Mouse (Mus musculus) kidney, adult 18-20 months (tissue): ENCODE measurements around the gene Rtl1.

Experiments
- DNase-seq: peaks from one replicate; pipeline ENCODE4 v3.0.0; 2021

The Rtl1 gene

DNA sequence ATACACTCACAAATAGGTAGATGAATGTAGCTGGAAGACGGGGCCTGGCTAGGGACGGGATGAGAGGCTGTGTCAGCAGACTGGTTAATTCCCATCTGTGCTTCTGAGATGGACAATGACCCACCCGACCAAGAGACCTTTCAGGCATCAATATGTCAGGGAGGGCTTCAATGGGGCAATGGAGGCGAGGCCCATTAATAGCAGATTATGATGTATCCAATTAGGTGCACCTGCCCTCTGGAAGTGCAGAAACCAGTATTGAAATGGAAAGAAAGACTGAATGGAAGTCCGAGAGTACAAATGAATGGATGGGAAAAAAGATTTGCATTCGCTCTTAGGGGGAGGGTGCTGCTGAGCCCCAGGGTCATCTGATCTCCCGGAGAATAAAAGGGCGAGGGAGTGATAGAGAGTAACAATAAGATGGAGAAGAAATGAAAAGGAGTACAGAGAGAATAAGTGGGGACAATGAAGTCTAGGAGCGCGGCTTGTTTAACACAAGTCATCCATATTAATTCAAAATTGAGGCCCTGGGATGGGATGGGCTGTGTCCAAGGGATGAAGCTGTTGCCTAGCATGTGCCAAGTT, 39.9 kb downstream of the Rtl1 start:
- no peak for DNase-seq

DNA sequence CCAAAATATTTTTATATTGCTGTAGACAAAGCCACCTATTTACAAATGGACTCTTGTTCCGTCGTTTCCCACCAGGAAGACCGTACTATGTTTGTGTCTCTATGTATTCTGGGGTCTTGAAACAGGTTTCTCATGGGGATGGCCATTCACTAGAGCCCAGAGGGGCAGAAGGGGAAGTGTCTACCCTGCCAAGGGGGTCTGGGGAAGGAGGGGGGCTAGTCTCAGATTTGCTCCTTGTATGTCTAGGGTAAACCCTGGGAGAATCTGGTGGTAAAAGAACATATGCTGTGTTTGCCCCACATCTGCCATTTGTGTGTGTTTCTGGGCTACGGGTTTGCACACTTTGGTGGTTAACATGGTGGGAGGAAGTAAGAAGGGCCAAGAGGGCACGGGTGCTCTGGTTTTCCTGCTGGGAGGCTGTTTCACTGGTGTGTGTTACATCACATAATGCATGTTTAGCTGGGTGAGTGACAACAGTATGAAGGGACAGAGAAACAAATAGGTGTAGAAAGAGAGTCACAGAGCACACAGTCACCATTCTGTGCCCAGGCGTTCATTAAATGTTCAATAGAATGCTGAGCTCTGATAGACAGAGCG, 41.1 kb downstream of the Rtl1 start:
- no peak for DNase-seq

DNA sequence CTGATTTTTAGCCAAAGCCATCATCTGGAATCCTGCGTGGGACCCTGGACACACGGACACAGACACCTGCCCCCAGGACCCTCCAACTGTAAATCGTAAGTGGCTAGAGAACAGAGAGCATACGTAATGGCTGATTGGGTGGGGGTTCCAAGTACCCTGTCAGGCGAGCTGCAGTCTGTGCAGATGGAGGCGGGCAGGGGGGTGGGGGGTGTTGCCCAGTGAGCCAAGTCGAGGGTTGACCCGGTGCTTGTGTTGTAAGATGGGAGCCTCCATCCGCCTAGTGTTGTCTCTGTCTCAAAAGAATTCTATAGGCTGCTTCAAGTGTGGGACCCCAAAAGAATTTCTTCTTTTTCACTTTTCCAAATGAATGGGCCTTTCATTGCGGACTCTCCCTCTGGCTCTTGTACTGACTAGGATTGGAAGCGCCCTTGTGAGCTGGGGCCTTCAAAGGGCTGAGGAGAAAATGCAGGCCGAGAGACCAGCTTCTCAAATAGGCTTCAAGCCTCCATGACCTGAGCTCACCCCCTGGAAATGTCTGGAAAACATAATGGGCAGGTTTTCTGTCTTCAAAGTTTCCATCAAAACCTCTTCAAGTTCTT, 41.8 kb downstream of the Rtl1 start:
- DNase-seq, result no peak

DNA sequence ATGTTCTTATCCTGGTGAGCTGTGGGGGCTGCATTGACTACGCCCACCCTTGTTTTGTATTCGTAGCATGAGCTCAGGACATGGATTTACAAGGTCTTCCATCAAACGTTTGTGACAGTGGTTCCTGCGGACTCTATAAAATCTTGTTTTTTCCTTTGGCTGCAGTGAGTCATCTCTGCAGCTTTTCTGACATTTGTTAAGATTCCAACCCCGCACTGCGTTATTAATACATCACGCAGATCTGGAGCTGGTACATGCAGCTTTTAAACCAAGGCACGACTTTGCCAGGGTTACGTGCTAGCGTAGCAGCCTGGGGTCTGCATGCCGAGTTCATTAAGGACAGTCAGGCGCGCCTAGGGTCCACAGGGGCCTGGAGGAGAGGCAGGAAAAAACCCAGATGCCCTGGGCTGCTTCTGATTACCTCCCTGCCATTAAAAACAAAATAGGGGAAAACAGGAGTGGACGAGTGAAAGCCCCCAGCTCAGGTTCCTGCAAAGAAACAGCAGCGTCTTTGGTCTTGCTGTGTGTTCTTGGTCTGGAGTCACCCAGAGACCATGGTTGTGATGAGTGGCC, 44.2 kb downstream of the Rtl1 start:
- no peak for DNase-seq

DNA sequence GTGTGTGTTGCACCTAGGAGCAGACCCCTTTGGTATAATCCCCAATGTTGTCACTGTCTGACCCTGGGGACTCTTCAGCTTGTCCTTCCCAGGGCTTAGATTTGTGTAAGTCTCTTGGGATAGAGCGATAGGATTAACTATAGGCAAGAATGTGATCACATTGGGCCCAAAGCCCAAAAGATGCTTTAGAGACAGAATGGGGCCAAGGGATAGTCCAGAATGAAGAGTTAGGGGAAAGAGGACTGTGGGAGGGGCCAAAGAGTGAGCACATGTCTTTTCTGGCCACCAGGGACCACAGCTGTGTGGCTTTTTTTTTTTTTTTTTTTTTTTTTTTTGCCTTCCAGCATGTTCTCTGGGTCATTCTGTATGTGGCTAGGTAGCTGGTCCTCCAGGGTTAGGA, 46.6 kb downstream of the Rtl1 start:
- no peak for DNase-seq

DNA sequence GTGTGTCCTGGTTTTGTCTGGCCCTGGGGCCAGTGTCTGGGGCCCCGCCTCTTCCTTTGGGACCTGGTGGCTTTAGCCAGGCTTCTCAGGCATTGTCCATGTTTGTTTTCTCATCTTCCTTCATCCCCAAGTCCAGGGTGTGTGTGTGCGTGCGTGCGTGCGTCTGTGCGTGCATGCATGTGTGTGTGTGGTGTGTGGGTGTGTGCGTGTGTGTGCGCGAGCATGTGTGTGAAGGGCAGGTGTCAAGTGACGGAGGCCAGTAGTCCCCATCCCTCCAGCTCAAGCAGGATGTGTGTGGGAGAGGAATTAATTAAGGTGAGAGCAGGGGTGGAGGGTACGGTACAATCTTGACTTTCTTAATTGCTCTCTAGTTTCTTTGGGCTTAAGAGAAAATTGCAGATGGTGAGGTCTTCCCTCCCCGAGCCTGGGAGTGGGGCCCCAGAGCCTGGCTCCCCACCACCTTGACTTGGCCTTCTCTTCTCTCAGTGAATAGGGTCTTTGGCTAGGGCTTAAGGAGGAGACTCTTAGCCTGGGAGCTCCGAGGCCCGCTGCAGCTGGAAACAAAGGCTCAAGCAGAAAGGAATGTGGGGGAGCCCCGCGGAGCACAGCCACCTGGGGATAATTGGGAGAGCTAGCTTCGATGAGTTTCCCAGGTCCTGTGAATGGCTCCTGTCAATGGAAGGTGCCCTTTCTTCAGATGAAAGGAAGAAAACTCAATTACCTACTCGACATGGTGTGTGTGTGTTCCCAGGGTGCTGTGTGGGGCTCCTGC, 47.2 kb downstream of the Rtl1 start:
- no peak for DNase-seq

DNA sequence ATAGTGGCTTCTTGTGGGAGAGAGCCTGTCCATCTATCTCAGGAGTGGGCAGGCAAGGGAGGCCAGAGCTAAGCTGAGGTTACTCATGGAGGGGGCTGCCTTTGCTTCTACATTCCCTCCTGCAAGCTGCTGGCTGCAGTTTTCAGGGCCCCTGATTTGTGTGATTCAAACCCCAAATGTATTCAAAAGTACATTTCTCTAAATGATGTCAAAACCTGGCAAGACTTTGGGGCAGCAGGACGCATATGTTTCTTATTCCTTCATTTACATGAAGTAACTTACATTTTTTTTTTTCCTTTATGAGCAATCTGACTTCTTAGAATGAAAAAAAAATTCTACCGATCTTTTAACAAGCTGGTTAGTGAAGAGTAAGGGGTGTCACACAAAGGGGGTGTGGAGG, 48.4 kb downstream of the Rtl1 start:
- DNase-seq, result no peak

DNA sequence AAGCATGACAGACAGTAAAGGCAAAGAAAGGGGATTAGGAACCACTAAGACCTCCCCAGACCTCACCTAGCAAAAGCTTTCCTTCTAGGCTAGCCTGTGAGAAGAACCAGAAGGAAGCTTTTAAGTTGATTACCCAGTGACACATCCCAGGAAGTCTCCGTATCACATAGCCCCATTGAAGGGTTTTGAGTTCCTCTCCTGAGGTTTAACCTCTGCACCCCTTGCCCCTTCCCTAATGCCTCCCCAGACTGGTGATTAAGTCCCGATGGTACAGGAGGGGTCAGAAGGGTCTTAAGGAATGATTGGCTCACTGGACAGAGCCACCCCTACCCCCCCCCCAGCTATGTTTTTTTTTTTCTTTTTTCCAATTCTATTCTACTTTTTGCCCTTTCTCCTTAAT, 53.0 kb downstream of the Rtl1 start:
- DNase-seq, result no peak

DNA sequence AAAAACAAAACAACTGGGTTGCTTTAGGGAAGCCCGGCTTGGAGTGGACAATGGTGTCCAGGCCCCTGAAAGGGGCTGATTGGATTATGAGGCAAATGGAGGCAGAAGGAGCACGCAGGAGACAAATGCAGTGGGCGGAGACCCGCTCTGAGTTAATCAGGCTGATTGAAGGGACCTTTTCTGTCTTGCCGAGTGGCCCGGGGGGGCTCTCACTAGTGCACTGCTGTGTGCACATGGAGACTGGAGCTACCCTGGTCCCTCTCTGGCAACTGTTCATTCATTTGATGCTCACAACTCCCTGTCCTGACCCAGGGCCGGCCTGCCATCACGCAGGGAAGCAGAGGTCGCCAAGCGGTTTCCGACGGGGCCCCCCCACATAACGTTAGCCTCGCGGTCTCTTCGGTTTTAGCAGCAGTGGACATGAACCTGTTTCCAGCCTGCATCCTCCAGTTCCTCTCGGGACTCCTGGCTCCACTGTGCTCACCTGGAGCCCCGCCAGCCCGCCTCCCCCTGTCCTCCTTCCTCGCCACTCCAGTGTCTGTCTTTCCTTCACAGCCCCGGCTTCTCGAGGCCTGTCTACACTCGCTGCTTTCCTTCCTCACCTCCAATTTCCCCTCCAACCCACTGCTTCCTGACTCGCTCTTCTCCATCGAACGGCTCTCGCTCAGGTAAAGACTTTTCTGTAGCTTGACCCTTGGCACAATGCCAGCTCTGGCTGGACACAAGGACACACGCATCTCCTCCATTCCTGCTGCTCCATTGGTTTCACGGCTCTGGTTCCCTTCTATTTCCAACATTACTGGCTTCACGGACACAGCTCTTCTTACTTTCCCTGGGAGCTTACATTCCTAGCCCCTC, 54.0 kb downstream of the Rtl1 start:
- DNase-seq, result no peak

DNA sequence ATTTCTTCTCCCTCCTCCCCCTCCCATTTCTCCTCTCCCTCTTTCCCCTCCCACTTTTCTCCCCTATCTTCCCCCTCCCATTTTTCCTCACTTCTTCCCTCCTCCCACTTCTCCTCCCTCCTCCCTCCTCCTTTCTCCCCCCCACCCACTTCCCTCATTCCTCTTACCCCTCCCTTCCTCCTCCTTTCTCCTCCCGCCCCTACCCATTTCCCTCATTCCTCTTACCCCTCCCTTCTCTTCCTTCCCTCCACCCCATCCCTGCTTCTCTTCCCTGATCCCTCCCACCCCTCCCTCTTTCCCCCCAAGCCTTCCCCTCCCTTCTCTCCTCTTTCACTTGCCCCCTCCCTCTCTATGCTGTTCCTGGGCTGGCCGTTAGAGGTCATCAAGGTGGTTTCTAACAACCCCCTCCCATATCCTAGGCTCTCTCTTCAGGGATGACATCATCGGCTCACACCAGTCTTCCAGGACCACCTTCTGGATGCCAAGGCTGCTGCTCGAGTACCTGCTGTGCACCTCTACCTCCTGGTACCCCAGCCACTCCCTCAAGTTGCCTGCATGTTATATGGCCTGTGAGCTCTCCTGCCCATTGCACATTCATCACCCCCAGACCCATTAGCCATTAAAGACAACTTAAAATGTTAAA, 56.7 kb downstream of the Rtl1 start:
- no peak for DNase-seq

DNA sequence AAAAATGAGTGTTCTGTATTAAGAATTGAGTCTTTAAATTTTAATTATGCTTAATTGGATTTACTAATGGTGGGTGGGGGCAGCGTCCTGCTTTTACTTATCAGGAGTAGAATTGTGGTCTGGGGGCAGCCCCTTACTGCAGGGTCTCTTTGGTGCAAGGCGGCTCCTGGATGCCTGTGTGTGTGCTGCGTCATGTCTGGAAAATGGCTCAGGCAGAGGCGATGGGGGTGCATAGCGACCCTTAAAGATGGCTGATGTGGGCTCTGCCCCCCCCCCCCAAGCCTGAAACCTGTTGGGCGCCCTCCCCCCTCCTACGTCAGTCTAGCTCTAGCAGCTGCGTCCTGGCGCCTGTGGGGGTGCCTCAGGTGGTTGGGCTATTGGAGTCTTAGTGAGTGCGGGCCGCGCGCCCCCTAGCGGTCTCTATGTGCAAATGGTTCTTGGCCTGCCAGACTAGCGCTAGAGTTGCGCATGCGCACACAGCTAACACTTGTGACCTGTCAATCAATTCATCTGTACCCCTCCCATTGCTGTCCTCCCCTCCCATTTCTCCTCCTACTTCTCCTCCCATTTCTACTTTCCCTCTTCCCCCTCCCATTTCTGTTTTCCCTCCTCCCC, 57.4 kb downstream of the Rtl1 start:
- DNase-seq, result no peak

DNA sequence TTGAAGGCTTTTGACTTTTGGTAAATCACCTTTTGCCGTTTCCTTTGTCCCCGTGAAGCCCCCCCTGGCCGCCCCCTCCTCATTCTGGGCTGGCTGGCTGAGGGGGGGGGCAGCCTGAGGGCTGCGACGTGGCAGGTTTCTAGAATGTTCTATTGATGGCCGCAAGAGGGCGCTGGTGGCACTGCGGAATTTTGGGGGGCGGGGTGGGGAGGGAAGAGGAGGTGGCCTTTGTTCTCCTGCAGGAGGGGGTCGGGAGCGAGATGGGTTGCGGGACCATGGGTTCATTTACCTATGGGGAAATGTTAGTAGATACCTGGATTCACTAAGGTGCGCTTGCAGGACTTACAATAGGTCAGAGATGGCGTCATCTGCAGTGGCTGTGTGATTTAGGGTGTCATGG, 58.1 kb downstream of the Rtl1 start:
- no peak for DNase-seq

DNA sequence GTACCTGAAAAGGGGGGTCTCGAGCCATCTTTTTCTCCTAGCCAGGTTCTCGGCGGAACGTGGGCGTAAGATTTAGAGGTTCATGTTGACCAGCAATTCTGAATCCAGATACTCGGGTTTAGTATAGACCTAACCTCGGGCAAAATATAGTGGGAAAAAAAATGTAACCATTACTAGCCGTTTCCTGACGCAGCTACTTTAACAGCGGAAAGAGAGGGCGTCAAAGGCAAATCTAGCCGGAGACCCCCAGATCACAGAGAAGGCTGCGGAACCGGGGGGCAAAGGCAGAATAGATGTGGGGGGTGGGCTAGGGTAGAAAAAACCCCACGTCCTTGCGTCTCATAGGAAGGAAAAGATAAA, 58.6 kb downstream of the Rtl1 start:
- DNase-seq, result no peak

DNA sequence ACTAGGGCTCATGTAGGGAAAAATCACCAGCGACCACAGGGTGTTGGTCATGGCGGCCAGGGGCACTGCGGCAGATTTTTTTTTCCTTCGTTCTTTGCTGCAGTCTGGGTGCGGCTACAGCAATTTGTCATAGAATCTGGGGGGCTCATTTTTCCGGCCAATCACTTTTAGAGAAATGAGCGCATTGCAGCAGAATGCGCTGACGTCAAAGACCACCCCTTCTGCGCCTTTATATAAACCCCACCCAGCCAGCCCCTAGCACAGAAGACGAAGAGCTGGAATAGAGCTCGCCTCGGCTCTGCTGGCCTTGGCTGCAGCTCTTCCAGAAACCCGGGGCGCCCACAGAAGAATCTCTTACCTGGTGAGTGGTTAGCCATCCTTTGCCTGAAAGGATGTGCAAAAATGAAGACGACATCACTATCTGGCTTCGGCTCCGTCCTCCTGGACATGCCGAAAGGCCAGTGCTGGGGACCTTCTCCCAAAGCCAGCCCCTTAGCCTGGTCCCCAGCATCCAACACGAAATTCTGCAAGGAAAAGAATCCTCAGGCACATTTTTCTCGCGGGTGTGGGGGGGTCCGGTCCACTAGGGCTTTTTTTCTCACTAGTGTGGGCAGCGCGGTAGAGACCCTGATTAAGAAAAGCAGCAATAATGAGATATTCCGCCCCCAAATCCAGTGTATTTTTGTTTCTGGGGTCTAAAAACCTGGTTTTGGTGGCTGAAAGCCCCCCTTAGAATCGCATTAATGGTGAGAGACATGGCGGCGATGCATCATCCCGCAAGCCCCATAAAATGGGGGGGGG, 59.2 kb downstream of the Rtl1 start:
- DNase-seq, result no peak

DNA sequence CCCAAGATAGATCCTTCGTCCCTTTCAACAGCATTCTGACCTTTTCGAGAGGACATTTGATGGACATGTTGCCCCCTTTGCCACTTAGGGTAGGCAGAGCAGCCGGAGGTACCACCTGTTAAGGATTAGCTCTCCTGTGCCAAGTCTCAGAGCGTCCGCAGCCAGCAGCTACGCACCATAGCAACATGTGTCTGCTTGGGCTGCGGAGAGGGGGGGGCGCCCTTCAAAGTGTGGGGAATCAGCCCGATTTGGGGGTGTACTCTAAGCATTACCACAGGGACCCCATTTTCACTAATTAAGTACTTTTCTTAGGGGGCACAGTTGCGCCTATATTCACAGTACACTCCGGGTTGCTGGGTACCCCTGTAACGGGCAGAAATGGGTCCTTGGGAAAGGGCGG, 60.2 kb downstream of the Rtl1 start:
- DNase-seq, result no peak
